Mouse (Mus musculus) megakaryocyte, embryonic 14.5 days (primary cell): Measurements from ENCODE around the gene Ppp2r3a.

Experiments used
- FLI1 ChIP-seq: IDR thresholded peaks from 2 replicates; pipeline ENCODE4 v1.6.1; 2012; ENCODE audit warnings: low read length, inconsistent platforms, mixed read lengths
- GATA1 ChIP-seq: IDR thresholded peaks from 3 replicates; pipeline ENCODE4 v1.6.1; 2012; ENCODE audit warnings: mixed read lengths, low read length, inconsistent platforms, borderline replicate concordance

DNA sequence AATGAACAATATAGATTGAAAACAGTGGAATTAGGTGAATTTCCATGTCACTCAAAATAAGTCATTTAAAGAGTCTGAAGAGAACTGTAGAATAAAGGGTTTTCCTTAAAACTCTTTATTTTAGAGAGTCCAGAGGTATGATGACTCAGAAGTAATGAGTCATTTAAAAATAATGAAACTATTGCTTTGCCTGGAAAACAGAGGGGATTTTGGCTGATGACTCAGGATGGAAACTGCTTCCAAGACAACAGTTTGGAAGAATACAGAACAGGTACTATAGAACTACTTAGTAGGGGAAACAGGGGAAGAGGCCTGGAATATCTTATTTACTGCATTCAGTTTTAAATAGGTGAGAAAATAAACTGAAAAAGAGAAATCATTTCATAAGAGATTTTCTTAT is 22.7 kb downstream of the Ppp2r3a start:
- TF ChIP-seq FLI1 (no peak), GATA1 (no peak)
